Mouse (Mus musculus): Measurements from ENCODE around the gene Nrxn1. TPM values are rescaled to one million over a fixed set of nuclear protein-coding genes. Genes with fewer than 3 reads are reported as not detected.

Nrxn1 gene
- total and polyA plus RNA-seq, 3 experiments, result not detected

DNA sequence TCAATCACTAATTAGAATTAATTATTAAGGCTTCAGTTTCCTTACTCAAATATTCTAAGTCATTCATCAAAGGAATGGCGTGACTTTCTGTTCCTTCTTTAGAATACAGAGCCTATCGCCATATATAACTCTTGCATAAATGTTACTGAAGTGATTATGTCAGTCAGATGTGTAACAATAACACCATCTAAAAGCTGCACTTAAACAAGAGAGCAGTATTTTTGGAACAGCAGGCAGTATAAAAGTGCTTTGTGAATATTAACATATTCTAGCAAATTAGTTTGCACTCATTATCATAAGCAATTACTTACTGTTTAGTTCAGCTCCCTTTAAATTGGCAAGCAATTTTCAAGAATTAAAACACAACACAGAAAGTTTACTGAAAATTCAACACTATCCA, 716.3 kb downstream of the Nrxn1 start:
- Histone ChIP-seq H3K9me3 (replicated peaks; ENCODE audit: insufficient read depth, low read length) (no peaks in the 10 kb centered on the region), H3K36me3 (ENCODE audit: control insufficient read depth in 1 of 2, insufficient read depth in 2 of 2, low read length in 2 of 2) (no peaks in the 10 kb centered on the region), H3K27me3 (ENCODE audit: control insufficient read depth in 1 of 2, insufficient read depth in 2 of 2, low read length in 2 of 2) (no peaks in the 10 kb centered on the region), H3K27ac (ENCODE audit: control insufficient read depth, low read depth, low read length) (no peak overlapping the region), H3K9ac (ENCODE audit: control insufficient read depth, low read depth, low read length, poor library complexity, severe bottlenecking) (no peak overlapping the region), H3K4me3 (ENCODE audit: control insufficient read depth in 1 of 2, insufficient read depth in 1 of 2, low read depth in 2 of 2, low read length in 2 of 2) (no peak overlapping the region), H3K79me2 (ENCODE audit: control insufficient read depth, insufficient read depth, low read length, poor library complexity) (no peaks in the 10 kb centered on the region), H3K4me1 (ENCODE audit: control insufficient read depth in 1 of 2, insufficient read depth in 2 of 2, low read length in 2 of 2) (no peaks in the 10 kb centered on the region)
- TF ChIP-seq EP300 (IDR thresholded peaks at IDR 0.05; ENCODE audit: low read depth in 1 of 2, low read length in 2 of 2) (no peak), RCOR1 (IDR thresholded peaks at IDR 0.05; ENCODE audit: low read depth, low read length) (no peak), MAX (IDR thresholded peaks at IDR 0.05; ENCODE audit: low read length) (no peak), ZMIZ1 (IDR thresholded peaks at IDR 0.05; ENCODE audit: low read depth, low read length) (no peak), NELFE (IDR thresholded peaks at IDR 0.05; ENCODE audit: low read depth, low read length) (no peak), TCF12 (IDR thresholded peaks at IDR 0.05; ENCODE audit: low read depth, low read length) (no peak), NRF1 (IDR thresholded peaks at IDR 0.05; ENCODE audit: insufficient read depth, low read depth, low read length, poor library complexity, severe bottlenecking) (no peak), KAT2A (conservative IDR thresholded peaks at IDR 0.05; ENCODE audit: low read depth, low read length) (no peak), SMC3 (IDR thresholded peaks at IDR 0.05; ENCODE audit: low read depth, low read length) (no peak), GATA1 (IDR thresholded peaks at IDR 0.05; ENCODE audit: low read depth, low read length) (no peak), TAL1 (IDR thresholded peaks at IDR 0.05; ENCODE audit: low read length) (no peak), USF1 (IDR thresholded peaks at IDR 0.05; ENCODE audit: low read depth, low read length) (no peak), CHD1 (IDR thresholded peaks at IDR 0.05; ENCODE audit: low read depth, low read length) (no peak), MEF2A (IDR thresholded peaks at IDR 0.05; ENCODE audit: extremely low read depth, insufficient replicate concordance, low read depth, low read length, poor library complexity, severe bottlenecking) (no peak)
- no peak for DNase-seq (ENCODE audit: low read depth, low spot score)

DNA sequence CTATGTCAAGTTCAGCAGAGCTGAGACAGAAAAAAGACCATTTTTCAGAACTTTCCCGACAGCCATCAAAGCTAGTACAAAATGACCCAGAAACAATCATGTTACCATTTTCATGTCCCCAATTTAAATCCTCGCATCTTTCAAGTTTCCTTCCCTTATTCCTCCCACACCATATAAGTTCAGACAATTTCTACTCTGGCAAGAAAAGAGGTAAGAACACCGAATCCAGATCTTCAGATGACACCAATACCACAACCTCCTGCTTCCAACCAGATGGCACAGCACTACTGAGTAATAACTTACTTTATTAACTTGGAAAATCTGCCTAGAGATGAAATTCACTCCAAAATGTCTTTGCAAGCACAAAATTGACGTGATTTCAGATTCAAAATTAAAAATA, 730.7 kb downstream of the Nrxn1 start:
- Histone ChIP-seq H3K9ac (ENCODE audit: control insufficient read depth, low read depth, low read length, poor library complexity, severe bottlenecking) (no peak overlapping the region), H3K79me2 (ENCODE audit: control insufficient read depth, insufficient read depth, low read length, poor library complexity) (no peaks in the 10 kb centered on the region), H3K27ac (ENCODE audit: control insufficient read depth, low read depth, low read length) (no peak overlapping the region), H3K4me3 (ENCODE audit: control insufficient read depth in 1 of 2, insufficient read depth in 1 of 2, low read depth in 2 of 2, low read length in 2 of 2) (no peak overlapping the region), H3K9me3 (replicated peaks; ENCODE audit: insufficient read depth, low read length) (no peaks in the 10 kb centered on the region), H3K36me3 (ENCODE audit: control insufficient read depth in 1 of 2, insufficient read depth in 2 of 2, low read length in 2 of 2) (no peaks in the 10 kb centered on the region), H3K27me3 (ENCODE audit: control insufficient read depth in 1 of 2, insufficient read depth in 2 of 2, low read length in 2 of 2) (no peaks in the 10 kb centered on the region), H3K4me1 (ENCODE audit: control insufficient read depth in 1 of 2, insufficient read depth in 2 of 2, low read length in 2 of 2) (no peaks in the 10 kb centered on the region)
- DNase-seq (ENCODE audit: low read depth, low spot score), result no peak
- no peak for TF ChIP-seq CHD2 (IDR thresholded peaks at IDR 0.05; ENCODE audit: low read length)
- no peak for TF ChIP-seq MYC (IDR thresholded peaks at IDR 0.05; ENCODE audit: low read depth, low read length)
- no peak for TF ChIP-seq GATA1 (IDR thresholded peaks at IDR 0.05; ENCODE audit: low read depth, low read length)
- no peak for TF ChIP-seq MAFK (IDR thresholded peaks at IDR 0.05; ENCODE audit: borderline replicate concordance, low read depth, low read length)
- TF ChIP-seq RAD21 (IDR thresholded peaks at IDR 0.05; ENCODE audit: low read depth, low read length), result no peak
- no peak for TF ChIP-seq SMC3 (IDR thresholded peaks at IDR 0.05; ENCODE audit: low read depth, low read length)
- TF ChIP-seq MXI1 (IDR thresholded peaks at IDR 0.05; ENCODE audit: low read depth, low read length), result no peak
- TF ChIP-seq POLR2AphosphoS5 (IDR thresholded peaks at IDR 0.05; ENCODE audit: borderline replicate concordance, low read depth, low read length), result no peak
- TF ChIP-seq NRF1 (IDR thresholded peaks at IDR 0.05; ENCODE audit: insufficient read depth, low read depth, low read length, poor library complexity, severe bottlenecking), result no peak
- no peak for TF ChIP-seq SIN3A (IDR thresholded peaks at IDR 0.05; ENCODE audit: low read length)
- no peak for TF ChIP-seq EP300 (IDR thresholded peaks at IDR 0.05; ENCODE audit: low read depth in 1 of 2, low read length in 2 of 2)
- no peak for TF ChIP-seq MEF2A (IDR thresholded peaks at IDR 0.05; ENCODE audit: extremely low read depth, insufficient replicate concordance, low read depth, low read length, poor library complexity, severe bottlenecking)
- TF ChIP-seq MYB (IDR thresholded peaks at IDR 0.05; ENCODE audit: low read depth, low read length), result no peak
- TF ChIP-seq POLR2A (IDR thresholded peaks at IDR 0.05; ENCODE audit: control insufficient read depth in 1 of 2, insufficient read depth in 1 of 2, low read depth in 1 of 2, low read length in 2 of 2, poor library complexity in 1 of 2), result no peak
- TF ChIP-seq ELF1 (IDR thresholded peaks at IDR 0.05; ENCODE audit: low read depth, low read length), result no peak
- TF ChIP-seq ZNF384 (IDR thresholded peaks at IDR 0.05; ENCODE audit: low read depth, low read length), result no peak
- TF ChIP-seq MAZ (IDR thresholded peaks at IDR 0.05; ENCODE audit: low read depth, low read length), result no peak

All from MEL (cell line).